Mouse (Mus musculus): ENCODE data around the gene Chid1. TPM values are rescaled to one million over a fixed set of nuclear protein-coding genes. Genes with fewer than 3 reads are reported as not detected.

The Chid1 gene
- polyA plus RNA-seq, 1 experiment = 37.9 TPM

- TF ChIP-seq POLR2A (IDR thresholded peaks at IDR 0.05; ENCODE audit: borderline replicate concordance, insufficient read depth, low read length) (no peak), CTCF (IDR thresholded peaks at IDR 0.05; ENCODE audit: borderline replicate concordance, insufficient read depth, low read depth, low read length) (no peak)
- DNase-seq = peak; percentile 32 to 33
These were observed 95.8 kb downstream of the Chid1 start, which contains the start of gene Pidd1 for GRCm38 (mm10) chr7:141443828-141444237. Gene Pidd1 (minus strand): TSS chr7:141444025.

More at GRCm38 (mm10) chr7:141443828-141444237, 95.8 kb downstream of the Chid1 start, which contains the start of gene Pidd1:
- 2% methylated on average over 25 of the region's 25 CpGs for WGBS
- H3K4me1 ChIP-seq (ENCODE audit: control insufficient read depth, insufficient read depth, low read length) = peaks cover 16% of the 10 kb centered on the region
- peak within 1 kb of the TSS; percentile 17 for H3K4me3 ChIP-seq (replicated peaks; ENCODE audit: insufficient read depth, low read depth, low read length)
- H3K27me3 ChIP-seq (ENCODE audit: control insufficient read depth, insufficient read depth, low read length) = no peaks in the 10 kb centered on the region
- H3K27ac ChIP-seq (ENCODE audit: insufficient read depth, low read length) = no peak within 1 kb of the TSS

Other genes with a start within 250 kb of the Chid1 start
- gene Drd4, start 247.9 kb downstream of the Chid1 start, polyA plus RNA-seq (2012; rRNA removed) = 0.49 and 0.76 TPM in 2 replicates
- gene Deaf1, start 212.2 kb downstream of the Chid1 start, polyA plus RNA-seq (2012; rRNA removed) = 47.5 and 49.3 TPM in 2 replicates
- gene Tmem80, start 212.1 kb downstream of the Chid1 start, polyA plus RNA-seq (2012; rRNA removed) = 66.7 and 68.3 TPM in 2 replicates
- gene Eps8l2, start 201.0 kb downstream of the Chid1 start, polyA plus RNA-seq (2012; rRNA removed) = 77.3 and 90.4 TPM in 2 replicates
- gene Taldo1, start 147.7 kb downstream of the Chid1 start, polyA plus RNA-seq (2012; rRNA removed) = 222 and 232 TPM in 2 replicates
- 48.1 and 49.2 TPM in 2 replicates for gene Gatd1, start 125.7 kb downstream of the Chid1 start, polyA plus RNA-seq (2012; rRNA removed)
- gene Cend1, start 110.4 kb downstream of the Chid1 start, polyA plus RNA-seq (2012; rRNA removed) = 375 and 402 TPM in 2 replicates
- gene Slc25a22, start 102.0 kb downstream of the Chid1 start, polyA plus RNA-seq (2012; rRNA removed) = 328 and 384 TPM in 2 replicates
- gene Pidd1, start 95.8 kb downstream of the Chid1 start, polyA plus RNA-seq (2012; rRNA removed) = 3.2 and 4.4 TPM in 2 replicates
- 481 and 571 TPM in 2 replicates for gene Rplp2, start 92.5 kb downstream of the Chid1 start, polyA plus RNA-seq (2012; rRNA removed)
- gene Pnpla2, start 84.7 kb downstream of the Chid1 start, polyA plus RNA-seq (2012; rRNA removed) = 46.8 and 51.3 TPM in 2 replicates
- gene Cracr2b, start 78.8 kb downstream of the Chid1 start, polyA plus RNA-seq (2012; rRNA removed) = 8.3 and 10.1 TPM in 2 replicates
- gene Cd151, start 72.5 kb downstream of the Chid1 start, polyA plus RNA-seq (2012; rRNA removed) = 68.7 and 73.9 TPM in 2 replicates
- gene Polr2l, start 64.7 kb downstream of the Chid1 start, polyA plus RNA-seq (2012; rRNA removed) = 58.9 and 62.3 TPM in 2 replicates
- gene Tspan4, start 64.6 kb downstream of the Chid1 start, polyA plus RNA-seq (2012; rRNA removed) = 140 and 162 TPM in 2 replicates
- 94.8 and 96.7 TPM in 2 replicates for gene Ap2a2, start 22.3 kb upstream of the Chid1 start, polyA plus RNA-seq (2012; rRNA removed)
- gene Muc6, start 115.5 kb upstream of the Chid1 start, polyA plus RNA-seq (2012; rRNA removed) = 0.05 and 0.08 TPM in 2 replicates
- 0.33 and 0.44 TPM in 2 replicates for gene Muc2, start 150.5 kb upstream of the Chid1 start, polyA plus RNA-seq (2012; rRNA removed)
- gene Muc5ac, start 249.1 kb upstream of the Chid1 start, polyA plus RNA-seq (2012; rRNA removed) = not detected in 2 replicates

Measured in cerebellum, adult 2 months (tissue).